Mouse (Mus musculus) gastrocnemius, adult 8-10 months (tissue): ENCODE data around the gene Pet100. TPM values are rescaled to one million over a fixed set of nuclear protein-coding genes. Genes with fewer than 3 reads are reported as not detected.
"Not testable (repeated sequence)": the region's sequence is repeated elsewhere in the genome, so short reads cannot be mapped to it uniquely, and the experiment has no call there.

ENCODE experiments used
- DNase-seq, 2 experiments: peaks; one replicate each; pipeline ENCODE4 v3.0.0; 2022; ENCODE audit warnings: low spot score in 2 of 2
- total RNA-seq, 4 experiments: library from RNA; stranded (reverse); gene quantifications; 2 replicates each; pipeline ENCODE4 v1.2.4; 2022

The Pet100 gene
- 10 to 100 TPM; 80.6 to 87.8 (median 85.1) TPM for total RNA-seq

GRCm38 (mm10) chr8:3621199-3621970 is at the start of gene Pet100, which contains the start of gene Xab2:
Gene Pet100, plus strand, starts transcription at chr8:3621548.
Gene Xab2, minus strand, starts transcription at chr8:3621316.
- peak; percentile 98 for DNase-seq

- no peak for DNase-seq
These were observed 46.8 kb upstream of the Pet100 start for GRCm38 (mm10) chr8:3574546-3574945.

- DNase-seq: no peak
These were observed 45.0 kb upstream of the Pet100 start for GRCm38 (mm10) chr8:3576211-3576960.

GRCm38 (mm10) chr8:3579390-3580364 is 41.7 kb upstream of the Pet100 start:
- DNase-seq: no peak

- not testable (repeated sequence) for DNase-seq
These were observed 39.4 kb upstream of the Pet100 start for GRCm38 (mm10) chr8:3581961-3582360.

GRCm38 (mm10) chr8:3586452-3586851 is 34.9 kb upstream of the Pet100 start:
- DNase-seq: no peak

GRCm38 (mm10) chr8:3586993-3587390 is 34.4 kb upstream of the Pet100 start, which contains the start of gene Camsap3:
Gene Camsap3, plus strand, starts transcription at chr8:3587293.
- DNase-seq: no peak

- DNase-seq: no peak
These were observed 33.7 kb upstream of the Pet100 start for GRCm38 (mm10) chr8:3587391-3588257.

- DNase-seq: no peak
These were observed 33.1 kb upstream of the Pet100 start for GRCm38 (mm10) chr8:3588258-3588633.

- no peak for DNase-seq
These were observed 27.9 kb upstream of the Pet100 start for GRCm38 (mm10) chr8:3593470-3593869.

GRCm38 (mm10) chr8:3594466-3594865 is 26.9 kb upstream of the Pet100 start:
- no peak for DNase-seq

- no peak for DNase-seq
These were observed 23.3 kb upstream of the Pet100 start for GRCm38 (mm10) chr8:3598054-3598453.

GRCm38 (mm10) chr8:3599219-3599618 is 22.1 kb upstream of the Pet100 start:
- no peak for DNase-seq

GRCm38 (mm10) chr8:3600401-3600800 is 20.9 kb upstream of the Pet100 start:
- DNase-seq: peak; percentile 40 to 48

GRCm38 (mm10) chr8:3603439-3603838 is 17.9 kb upstream of the Pet100 start:
- DNase-seq: no peak

GRCm38 (mm10) chr8:3606593-3606992 is 14.8 kb upstream of the Pet100 start:
- no peak for DNase-seq

- DNase-seq: no peak
These were observed 13.5 kb upstream of the Pet100 start for GRCm38 (mm10) chr8:3607822-3608221.

GRCm38 (mm10) chr8:3609046-3609815 is 12.1 kb upstream of the Pet100 start:
- no peak for DNase-seq

- DNase-seq: no peak
These were observed 11.6 kb upstream of the Pet100 start for GRCm38 (mm10) chr8:3609816-3610150.

GRCm38 (mm10) chr8:3622119-3622518 is 771 bp downstream of the Pet100 start:
- no peak for DNase-seq
